Mouse (Mus musculus) megakaryocyte, embryonic 14.5 days (primary cell): ENCODE measurements around the gene Zfp324. TPM values are rescaled to one million over a fixed set of nuclear protein-coding genes. Genes with fewer than 3 reads are reported as not detected.

Source experiments
- H3K27me3 ChIP-seq: replicated peaks from 2 replicates; pipeline ENCODE3; 2012; ENCODE audit warnings: inconsistent platforms
- H3K36me3 ChIP-seq: replicated peaks from 2 replicates; pipeline ENCODE3; 2012; ENCODE audit warnings: low read length, inconsistent platforms, mixed read lengths
- H3K4me1 ChIP-seq: 2 replicates; pipeline ENCODE4 v1.6.1; 2012; ENCODE audit warnings: inconsistent platforms
- H3K4me3 ChIP-seq: replicated peaks from 2 replicates; pipeline ENCODE3; 2012; ENCODE audit warnings: moderate library complexity, mild to moderate bottlenecking, inconsistent platforms
- H3K9me3 ChIP-seq: 2 replicates; pipeline ENCODE4 v1.6.1; 2012; ENCODE audit warnings: inconsistent platforms
- FLI1 ChIP-seq: IDR thresholded peaks from 2 replicates; pipeline ENCODE4 v1.6.1; 2012; ENCODE audit warnings: low read length, inconsistent platforms, mixed read lengths
- GATA1 ChIP-seq: IDR thresholded peaks from 3 replicates; pipeline ENCODE4 v1.6.1; 2012; ENCODE audit warnings: mixed read lengths, low read length, inconsistent platforms, borderline replicate concordance
- polyA plus RNA-seq: library from polyadenylated mRNA; stranded (reverse); fragments of >175 nt; gene quantifications from 2 replicates; pipeline ENCODE4 v1.2.3, GENCODE M21; 2012; ENCODE audit warnings: low replicate concordance; ENCODE audit not compliant: insufficient read depth

Zfp324 gene
- polyA plus RNA-seq, 1 experiment, result 1.9 TPM

DNA sequence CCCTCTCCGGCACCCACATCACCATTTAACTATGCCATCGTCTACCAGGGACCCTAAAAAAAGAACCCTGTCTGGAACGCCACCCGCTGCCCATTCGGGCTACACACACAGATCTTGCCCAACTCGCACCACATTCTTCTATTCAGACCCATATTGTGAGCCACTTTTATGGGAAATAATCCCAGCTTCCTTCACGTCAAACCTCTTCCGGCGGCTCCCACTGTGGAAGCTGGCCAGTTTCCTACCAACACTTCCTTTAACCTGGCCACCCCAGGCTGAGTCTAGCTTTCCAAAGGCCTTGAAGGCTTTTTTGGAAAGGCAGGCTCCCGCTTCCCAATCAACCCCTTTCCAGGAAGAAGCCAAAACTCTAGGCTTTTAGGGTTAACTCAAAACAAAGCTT lies 40.9 kb downstream of the Zfp324 start:
- TF ChIP-seq FLI1 (no peak), GATA1 (no peak)
- Histone ChIP-seq H3K4me3 (no peak overlapping the region), H3K9me3 (no peaks in the 10 kb centered on the region), H3K4me1 (peaks cover 42% of the 10 kb centered on the region), H3K27me3 (no peaks in the 10 kb centered on the region), H3K36me3 (peaks cover 44% of the 10 kb centered on the region)

DNA sequence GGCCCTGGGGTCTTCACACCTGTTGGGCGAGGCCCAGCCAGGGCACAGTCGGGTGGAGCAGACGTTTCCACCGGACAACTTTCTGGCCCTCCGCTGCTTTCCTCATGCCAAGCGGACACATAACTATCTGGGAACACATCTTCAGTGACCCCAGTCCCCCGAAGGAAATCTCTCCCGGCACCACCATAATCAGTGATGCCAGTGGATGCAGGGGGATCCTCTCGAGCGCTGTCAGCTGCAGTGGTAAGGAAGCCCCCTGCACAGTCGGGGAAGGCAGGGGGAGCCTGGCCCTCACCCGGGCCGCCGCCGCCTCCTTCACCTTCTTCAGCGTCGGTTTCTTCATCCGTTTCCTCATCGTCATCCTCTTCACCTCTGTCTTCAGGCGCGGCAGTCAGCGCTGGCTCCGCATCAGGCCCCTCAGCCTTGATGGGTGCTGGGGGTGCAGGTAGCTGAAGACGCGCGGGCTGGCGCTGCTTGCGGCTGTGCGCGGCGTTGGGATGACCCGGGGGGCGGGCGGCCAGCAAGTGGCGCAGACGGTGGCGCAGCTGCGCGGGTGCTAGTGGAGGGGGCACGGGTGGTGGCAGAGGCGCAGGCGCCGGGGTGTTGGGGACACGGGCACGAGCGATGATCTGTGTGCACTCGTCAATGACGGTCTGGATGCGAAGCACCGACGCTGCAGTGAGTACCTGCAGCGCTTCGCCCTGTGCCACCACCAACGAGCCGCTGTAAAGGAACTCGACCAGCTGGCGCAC lies 41.9 kb downstream of the Zfp324 start:
- H3K27me3 ChIP-seq, result no peaks in the 10 kb centered on the region
- H3K4me3 ChIP-seq, result no peak overlapping the region
- no peaks in the 10 kb centered on the region for H3K9me3 ChIP-seq
- peaks cover 44% of the 10 kb centered on the region for H3K36me3 ChIP-seq
- peaks cover 42% of the 10 kb centered on the region for H3K4me1 ChIP-seq
- TF ChIP-seq GATA1, result no peak

- Histone ChIP-seq H3K36me3 (peaks cover 38% of the 10 kb centered on the region), H3K27me3 (no peaks in the 10 kb centered on the region), H3K9me3 (no peaks in the 10 kb centered on the region), H3K4me1 (peaks cover 50% of the 10 kb centered on the region), H3K4me3 (peak overlapping the region; percentile 91)
- no peak for TF ChIP-seq GATA1
- TF ChIP-seq FLI1, result peak; percentile 97; the same call in 1 of the 2 replicates
Measured at GRCm38 (mm10) chr7:13009143-13010004, 43.7 kb downstream of the Zfp324 start.

DNA sequence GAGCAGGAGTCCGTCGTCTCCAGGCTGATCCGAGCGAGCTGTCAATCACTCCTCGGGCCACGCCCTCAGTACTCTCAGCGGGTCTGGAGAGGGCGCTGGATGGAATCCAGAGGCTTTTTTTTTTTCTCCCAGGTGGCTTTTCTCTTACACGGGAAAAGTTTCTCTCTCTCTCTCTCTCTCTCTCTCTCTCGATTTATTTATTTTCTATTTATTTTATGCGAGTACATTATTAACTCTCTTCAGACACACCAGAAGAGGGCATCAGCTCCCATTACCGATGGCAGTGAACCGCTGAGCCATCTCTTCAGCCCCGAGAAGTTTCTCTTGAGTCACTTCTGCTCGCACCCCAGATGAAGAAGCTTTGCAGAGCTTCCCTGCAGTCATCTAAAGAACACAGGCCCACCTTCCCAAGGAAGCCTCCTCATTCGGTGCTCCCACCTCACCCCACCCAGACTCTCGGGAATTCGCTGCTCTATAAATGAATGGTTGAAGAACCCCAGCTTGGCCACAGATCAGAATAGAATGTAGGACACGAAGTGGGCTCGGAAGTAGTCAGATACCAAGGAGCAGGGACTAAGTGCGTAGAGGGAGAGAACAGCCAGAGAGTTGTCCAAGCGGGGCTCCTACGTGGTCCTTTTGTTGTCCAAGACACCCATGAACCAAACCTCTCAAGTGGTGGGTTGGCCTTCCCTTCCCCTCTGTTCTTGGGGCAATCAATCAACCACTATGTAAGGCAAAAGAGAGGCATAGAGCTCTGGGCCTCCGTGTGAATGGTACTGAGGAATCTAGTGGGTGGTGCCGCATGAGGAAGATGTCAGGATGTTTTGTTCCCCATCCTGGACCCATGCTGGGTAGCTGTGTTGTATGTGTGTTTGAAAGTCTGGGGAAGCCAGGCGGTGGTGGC lies 44.6 kb downstream of the Zfp324 start, which contains the start of gene Zbtb45:
Zbtb45 (minus strand) TSS at position 30 of the 904 bp plus-strand sequence.
- no peaks in the 10 kb centered on the region for H3K27me3 ChIP-seq
- H3K36me3 ChIP-seq, result peaks cover 31% of the 10 kb centered on the region
- peak within 1 kb of the TSS; percentile 91 for H3K4me3 ChIP-seq
- H3K9me3 ChIP-seq, result no peaks in the 10 kb centered on the region
- peaks cover 51% of the 10 kb centered on the region for H3K4me1 ChIP-seq
- TF ChIP-seq FLI1, result no peak
- no peak for TF ChIP-seq GATA1

DNA sequence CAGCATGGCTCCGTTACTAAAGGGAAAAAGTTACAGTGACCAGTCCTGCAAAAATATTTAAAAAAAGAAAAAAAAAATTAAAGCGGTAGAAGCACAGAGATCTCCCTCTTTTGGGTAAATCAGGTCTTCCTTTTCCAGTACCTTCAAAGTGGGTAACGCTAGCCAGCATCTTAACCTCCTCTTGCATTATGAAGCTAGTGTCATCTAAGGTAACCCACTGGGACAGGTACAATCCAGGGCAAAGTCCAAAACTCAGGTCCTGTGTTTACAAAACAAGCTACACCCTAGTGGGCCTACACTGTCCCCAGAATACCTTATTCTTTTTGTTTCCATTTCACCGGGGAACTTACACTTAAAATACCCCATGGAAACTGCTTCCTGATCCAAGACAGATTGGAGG lies 48.0 kb downstream of the Zfp324 start:
- peaks cover 35% of the 10 kb centered on the region for H3K4me1 ChIP-seq

DNA sequence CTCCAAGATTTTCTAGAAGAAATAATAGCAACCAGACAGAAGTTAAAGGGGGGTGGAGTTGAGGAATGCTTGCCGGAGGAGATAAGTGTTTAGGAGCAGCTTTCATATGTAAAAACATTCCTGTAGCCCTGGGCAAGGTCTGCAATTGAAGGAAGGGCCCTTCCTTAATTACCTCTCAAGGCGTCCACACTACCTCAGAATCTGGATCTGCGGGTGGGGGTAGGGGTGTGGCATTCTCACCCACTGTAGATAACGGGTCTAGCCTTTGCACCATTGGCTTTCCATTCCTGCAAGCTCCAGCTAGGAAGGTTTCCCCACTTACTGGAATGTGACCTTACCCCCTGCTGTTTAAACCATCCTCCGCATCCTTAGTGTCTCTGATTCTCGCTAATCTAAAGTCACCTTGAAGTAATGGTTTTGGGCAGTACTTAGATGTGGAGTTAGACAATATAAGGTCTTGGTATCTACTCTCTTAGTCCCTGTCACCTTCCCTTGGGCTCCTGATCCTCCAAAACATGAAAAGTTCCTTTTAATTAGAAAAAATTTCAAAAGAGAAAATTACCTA lies 48.7 kb downstream of the Zfp324 start:
- H3K4me1 ChIP-seq, result peaks cover 28% of the 10 kb centered on the region

More for the DNA sequence above, 48.0 kb downstream of the Zfp324 start:
- Histone ChIP-seq H3K27me3 (no peaks in the 10 kb centered on the region), H3K36me3 (no peaks in the 10 kb centered on the region), H3K9me3 (no peaks in the 10 kb centered on the region), H3K4me3 (no peak overlapping the region)
- TF ChIP-seq FLI1 (no peak), GATA1 (no peak)

DNA sequence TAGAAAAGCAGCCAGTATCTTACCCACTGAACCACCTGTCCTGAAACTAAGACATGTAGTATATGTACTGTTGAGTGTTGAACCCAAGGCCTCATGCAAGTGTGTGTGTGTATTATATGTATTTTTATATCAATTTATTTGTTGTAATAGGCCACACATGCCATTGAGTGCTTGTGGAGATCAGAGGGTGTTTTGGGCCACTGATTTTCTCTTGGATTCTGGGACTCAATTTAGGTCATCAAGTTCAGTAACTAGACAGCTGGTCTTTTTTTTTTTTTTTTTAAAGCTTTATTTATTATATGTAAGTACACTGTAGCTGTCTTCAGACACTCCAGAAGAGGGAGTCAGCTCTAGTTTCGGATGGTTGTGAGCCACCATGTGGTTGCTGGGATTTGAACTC lies 49.6 kb downstream of the Zfp324 start:
- no peak for TF ChIP-seq FLI1
- TF ChIP-seq GATA1, result no peak
- H3K4me3 ChIP-seq, result no peak overlapping the region

More for the DNA sequence above, 48.7 kb downstream of the Zfp324 start:
- TF ChIP-seq GATA1, result no peak
- no peak for TF ChIP-seq FLI1
- Histone ChIP-seq H3K9me3 (no peaks in the 10 kb centered on the region), H3K4me3 (no peak overlapping the region), H3K27me3 (no peaks in the 10 kb centered on the region), H3K36me3 (no peaks in the 10 kb centered on the region)

GRCm38 (mm10) chr7:13022773-13023535 lies 57.3 kb downstream of the Zfp324 start:
- Histone ChIP-seq H3K36me3 (peaks cover 26% of the 10 kb centered on the region), H3K27me3 (no peaks in the 10 kb centered on the region), H3K4me1 (peaks cover 40% of the 10 kb centered on the region), H3K9me3 (no peaks in the 10 kb centered on the region), H3K4me3 (peak overlapping the region; percentile 99)
- TF ChIP-seq GATA1 (no peak), FLI1 (no peak)

More for the DNA sequence above, 49.6 kb downstream of the Zfp324 start:
- no peaks in the 10 kb centered on the region for H3K9me3 ChIP-seq
- peaks cover 24% of the 10 kb centered on the region for H3K4me1 ChIP-seq
- no peaks in the 10 kb centered on the region for H3K36me3 ChIP-seq
- no peaks in the 10 kb centered on the region for H3K27me3 ChIP-seq

Other genes with a start within 250 kb of the Zfp324 start
- gene Vmn2r56, start 230.8 kb upstream of the Zfp324 start, polyA plus RNA-seq, result not detected in 2 replicates
- not detected in 2 replicates for gene Zscan18, start 162.2 kb upstream of the Zfp324 start, polyA plus RNA-seq
- not detected in 2 replicates for gene Zfp329, start 147.0 kb upstream of the Zfp324 start, polyA plus RNA-seq
- 0.65 TPM in 1 of 2 replicates, not detected in the other for gene Zfp110, start 131.1 kb upstream of the Zfp324 start, polyA plus RNA-seq
- gene Zfp128, start 84.7 kb upstream of the Zfp324 start, polyA plus RNA-seq, result 0.25 TPM in 1 of 2 replicates, not detected in the other
- gene Zscan22, start 68.0 kb upstream of the Zfp324 start, polyA plus RNA-seq, result 1.4 and 1.5 TPM in 2 replicates
- gene Rps5, start 43.5 kb upstream of the Zfp324 start, polyA plus RNA-seq, result 434 and 3,041 TPM in 2 replicates
- 1.5 and 2.4 TPM in 2 replicates for gene Rnf225, start 38.4 kb upstream of the Zfp324 start, polyA plus RNA-seq
- 1.7 and 3.2 TPM in 2 replicates for gene Zfp446, start 12.0 kb downstream of the Zfp324 start, polyA plus RNA-seq
- gene Slc27a5, start 32.4 kb downstream of the Zfp324 start, polyA plus RNA-seq, result not detected in 2 replicates
- 55.5 and 236 TPM in 2 replicates for gene Trim28, start 33.3 kb downstream of the Zfp324 start, polyA plus RNA-seq
- gene Zbtb45, start 44.2 kb downstream of the Zfp324 start, polyA plus RNA-seq, result 52.8 and 179 TPM in 2 replicates
- gene Chmp2a, start 69.0 kb downstream of the Zfp324 start, polyA plus RNA-seq, result 404 and 592 TPM in 2 replicates
- 283 and 366 TPM in 2 replicates for gene Ube2m, start 72.4 kb downstream of the Zfp324 start, polyA plus RNA-seq
- gene Mzf1, start 88.9 kb downstream of the Zfp324 start, polyA plus RNA-seq, result 1.6 and 6.1 TPM in 2 replicates
- 0.26 TPM in 1 of 2 replicates, not detected in the other for gene Vmn1r85, start 129.3 kb downstream of the Zfp324 start, polyA plus RNA-seq
- not detected in 2 replicates for gene Vmn1r86, start 154.1 kb downstream of the Zfp324 start, polyA plus RNA-seq
- gene Vmn1r87, start 174.3 kb downstream of the Zfp324 start, polyA plus RNA-seq, result not detected in 2 replicates
- 0.10 and 0.18 TPM in 2 replicates for gene Vmn1r88, start 193.7 kb downstream of the Zfp324 start, polyA plus RNA-seq
- 0.02 TPM in 1 of 2 replicates, not detected in the other for gene Vmn1r89, start 247.2 kb downstream of the Zfp324 start, polyA plus RNA-seq